Mouse (Mus musculus) R1 (cell line): ENCODE measurements around the gene Themis.
A peak's percentile ranks its signal among the peaks of the same experiment; 100 is the strongest.

Experiments
- DNase-seq: peaks from one replicate; pipeline ENCODE4 v3.0.0-alpha.2; 2018; ENCODE audit warnings: low read depth, low spot score

The Themis gene

GRCm38 (mm10) chr10:28805160-28805559 is 137.0 kb downstream of the Themis start:
- no peak for DNase-seq

DNA sequence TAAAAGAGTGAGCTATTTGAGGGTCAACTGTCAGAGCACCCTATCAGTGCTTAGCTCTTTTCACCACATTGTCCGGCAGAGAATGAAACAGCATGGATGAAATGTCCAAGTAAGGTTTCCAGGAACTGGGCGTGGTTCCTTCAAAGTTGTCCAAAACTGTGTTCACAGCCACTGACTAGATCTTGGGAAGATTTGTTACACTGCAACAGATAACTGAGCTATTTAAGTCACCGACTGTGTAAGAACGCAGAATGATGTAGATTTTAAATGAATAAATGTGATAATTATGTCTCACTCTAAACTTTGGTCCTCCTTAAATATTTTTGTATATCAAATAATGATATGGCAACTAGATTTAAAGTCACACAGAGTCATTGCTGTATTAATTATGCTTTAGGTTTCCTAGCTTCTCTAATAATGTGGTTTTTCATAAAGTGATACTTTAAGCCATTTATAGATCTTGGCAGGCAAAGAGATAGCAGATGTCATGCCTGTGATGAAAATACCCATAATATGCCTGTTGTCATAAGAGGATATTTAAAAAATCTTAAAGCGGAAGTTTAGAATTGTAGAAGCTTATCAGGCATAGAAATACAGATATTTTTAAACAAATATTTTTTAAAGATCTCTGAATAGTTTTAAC is 143.9 kb downstream of the Themis start:
- DNase-seq: peak; percentile 10

DNA sequence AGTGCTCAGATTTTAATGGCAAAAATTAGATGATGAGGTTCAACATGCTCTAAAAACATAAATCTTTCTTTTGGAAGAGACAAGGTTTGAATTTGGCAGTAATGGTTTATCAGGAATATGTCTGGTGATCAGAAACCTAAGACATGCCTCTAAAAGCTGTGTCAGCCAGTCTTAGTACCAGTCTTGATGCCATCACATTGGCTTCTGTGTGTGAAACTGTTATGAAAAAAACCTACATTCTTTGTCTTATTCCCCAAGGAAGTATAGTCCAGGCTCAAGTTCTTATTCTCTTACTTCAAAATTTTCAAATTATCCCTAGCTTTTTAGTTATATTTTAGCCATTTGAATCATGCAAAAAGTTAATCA is 144.4 kb downstream of the Themis start:
- no peak for DNase-seq

- no peak for DNase-seq
Observed at GRCm38 (mm10) chr10:28816160-28816559, 148.0 kb downstream of the Themis start.

- DNase-seq: no peak
Observed at GRCm38 (mm10) chr10:28822320-28822719, 154.2 kb downstream of the Themis start.

DNA sequence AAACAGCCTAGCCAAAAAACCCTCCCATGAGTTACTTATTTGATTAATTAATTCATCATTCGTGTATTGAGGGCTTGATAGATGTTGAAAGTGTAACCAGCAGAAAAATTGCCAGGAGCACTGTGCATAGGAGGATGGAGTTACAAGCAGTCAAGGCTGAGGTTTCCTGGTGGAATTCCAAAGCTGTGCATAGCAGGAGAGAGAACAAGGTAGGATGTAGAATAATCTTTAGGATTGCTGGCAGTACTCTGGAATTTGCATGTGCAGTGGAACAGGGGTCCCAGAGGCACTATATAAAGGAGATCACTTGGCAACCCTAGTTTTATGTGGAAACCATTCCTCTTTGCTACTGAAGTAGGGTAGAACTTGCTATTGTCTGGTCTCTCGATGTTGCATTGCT is 174.4 kb downstream of the Themis start:
- no peak for DNase-seq

DNA sequence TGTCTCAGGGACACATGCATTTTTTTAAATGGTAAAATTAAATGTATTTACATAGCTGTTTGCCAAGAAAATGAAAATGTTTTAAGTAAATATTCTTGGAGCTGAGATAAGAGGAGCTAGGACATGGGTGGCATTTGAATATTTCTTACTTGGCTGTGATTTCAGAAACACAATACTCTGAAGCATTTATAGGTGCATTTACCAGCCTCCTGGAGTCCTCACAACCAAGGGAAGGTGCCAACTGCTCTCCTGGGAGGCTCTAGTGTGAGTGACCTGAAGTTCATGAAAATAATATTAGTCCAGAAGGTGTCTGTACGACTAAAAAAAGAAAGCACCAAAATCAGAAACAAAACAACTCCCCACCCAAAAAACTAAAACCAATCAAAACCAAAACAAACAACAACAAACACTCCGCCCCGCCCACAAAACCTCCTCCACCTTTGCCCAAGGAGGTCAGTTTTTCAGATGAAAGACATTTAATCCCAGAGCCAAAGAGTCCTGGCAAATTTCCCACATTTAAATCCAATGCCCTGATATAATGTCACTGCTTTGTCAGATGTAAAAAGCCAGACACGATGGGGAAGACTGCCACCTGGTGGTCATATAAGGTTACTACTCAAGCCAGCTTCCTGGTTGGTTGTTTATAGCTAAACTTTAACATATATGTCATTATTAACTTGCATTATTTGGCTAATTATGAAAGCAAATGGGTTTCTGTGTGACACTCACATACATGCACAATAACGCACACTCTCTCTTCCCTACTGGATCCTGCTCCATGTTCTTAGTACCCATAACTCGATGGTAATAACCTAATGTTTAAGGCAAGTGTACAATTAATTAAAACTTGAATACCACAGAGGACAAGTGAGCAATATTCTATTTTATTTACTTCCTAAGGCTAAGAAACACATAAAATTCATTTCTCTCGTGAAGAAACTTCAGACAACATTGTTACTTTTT is 175.9 kb downstream of the Themis start:
- DNase-seq: peak; percentile 49

- DNase-seq: no peak
Observed at GRCm38 (mm10) chr10:28856154-28856553, 188.0 kb downstream of the Themis start.

GRCm38 (mm10) chr10:28870580-28871354 is 202.6 kb downstream of the Themis start:
- DNase-seq: no peak

DNA sequence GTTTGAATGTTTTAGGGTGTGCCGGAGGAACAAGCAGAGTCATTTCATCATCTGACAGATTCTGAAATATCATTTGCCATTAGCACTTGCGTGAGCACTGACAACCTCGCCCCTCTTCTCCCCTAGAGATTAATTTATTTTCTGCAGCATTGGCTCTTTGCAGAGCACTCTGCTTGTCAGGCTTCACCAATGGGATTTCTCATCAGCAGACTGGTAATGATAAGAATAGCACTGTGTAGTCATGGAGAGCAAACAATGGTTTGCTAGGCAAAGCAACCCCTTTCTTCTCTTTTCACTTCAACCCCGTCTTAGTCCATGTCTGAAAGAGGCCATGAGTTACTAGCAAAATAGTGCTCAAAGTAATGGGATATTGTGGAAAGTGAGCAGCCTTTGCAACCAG is 206.4 kb downstream of the Themis start:
- no peak for DNase-seq

GRCm38 (mm10) chr10:28887643-28888042 is 219.5 kb downstream of the Themis start:
- no peak for DNase-seq

GRCm38 (mm10) chr10:28890886-28891285 is 222.7 kb downstream of the Themis start:
- no peak for DNase-seq

GRCm38 (mm10) chr10:28898351-28898750 is 230.2 kb downstream of the Themis start:
- peak; percentile 11 for DNase-seq
